8 mouse cellular contexts compared by ENCODE assay signal in the genomic region with DNA sequence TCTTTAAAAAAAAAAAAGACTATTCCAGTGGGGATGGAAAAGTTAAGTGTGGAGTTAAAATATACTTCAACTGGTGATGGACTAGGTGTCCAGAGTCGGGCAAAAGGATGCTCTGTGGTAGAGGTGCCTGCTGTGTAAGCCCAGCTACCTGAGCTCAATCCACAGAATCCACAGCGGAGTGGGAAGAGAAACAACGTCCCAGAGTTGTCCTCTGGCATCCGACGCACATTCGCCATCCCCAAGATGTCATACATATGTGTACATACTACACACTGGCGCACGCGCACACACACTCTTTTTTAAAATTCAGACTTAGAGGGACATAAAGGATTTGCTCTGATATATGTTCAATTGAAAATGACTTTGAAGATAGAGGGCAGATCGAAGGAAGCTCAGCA. TPM values are rescaled to one million over a fixed set of nuclear protein-coding genes. Genes with fewer than 3 reads are reported as not detected.
DNase-seq lines count a peak whose midpoint lies in the region; ATAC-seq and TF ChIP-seq lines count a peak whose summit lies in the region.

No protein-coding gene starts in this region.

- DNase-seq in kidney, adult 9 months, result no peak
- no peak for DNase-seq in frontal cortex, adult 2 months (ENCODE audit: extremely low spot score in 1 of 2, low spot score in 1 of 2)
- no peak for DNase-seq in thymus, postnatal 25 days
- no peak for DNase-seq in layer of hippocampus, adult 9-11 months

- no peaks in the 10 kb centered on the region for H3K36me3 ChIP-seq in kidney, embryonic 16.5 days (ENCODE audit: insufficient read depth, low read length)
- no peaks in the 10 kb centered on the region for H3K36me3 ChIP-seq in intestine, embryonic 15.5 days
- H3K36me3 ChIP-seq in myocyte (ENCODE audit: control insufficient read depth, insufficient read depth), result peaks cover 6% of the 10 kb centered on the region

- no peak for TF ChIP-seq POLR2A in myocyte (IDR thresholded peaks at IDR 0.05; ENCODE audit: insufficient read length, low read depth)

- no peaks in the 10 kb centered on the region for H3K9me3 ChIP-seq in kidney, embryonic 16.5 days (ENCODE audit: low read length)
- no peaks in the 10 kb centered on the region for H3K9me3 ChIP-seq in intestine, embryonic 15.5 days

- H3K27ac ChIP-seq in kidney, embryonic 16.5 days (ENCODE audit: low read length), result no peak overlapping the region
- H3K27ac ChIP-seq in brown adipose tissue, adult 24 weeks (replicated peaks; ENCODE audit: low read depth, low read length), result no peak overlapping the region
- no peak overlapping the region for H3K27ac ChIP-seq in intestine, embryonic 15.5 days

- H3K4me3 ChIP-seq in kidney, embryonic 16.5 days (ENCODE audit: low read length), result peak overlapping the region; percentile 97
- peak overlapping the region; percentile 78 for H3K4me3 ChIP-seq in brown adipose tissue, adult 24 weeks (ENCODE audit: insufficient read depth, low read depth, low read length)
- peak overlapping the region; percentile 86 for H3K4me3 ChIP-seq in intestine, embryonic 15.5 days (replicated peaks)
- peak overlapping the region; percentile 72 for H3K4me3 ChIP-seq in myocyte

- H3K9ac ChIP-seq in kidney, embryonic 16.5 days (replicated peaks; ENCODE audit: low read length), result peak overlapping the region; percentile 87
- H3K9ac ChIP-seq in intestine, embryonic 15.5 days, result peak overlapping the region; percentile 82

- H3ac ChIP-seq in myocyte (ENCODE audit: control insufficient read depth, insufficient read length), result no peak overlapping the region

- no peak for ATAC-seq in kidney, embryonic 16.5 days (ENCODE audit: low FRiP score, low TSS enrichment)
- ATAC-seq in intestine, embryonic 15.5 days, result no peak

- H3K4me1 ChIP-seq in kidney, embryonic 16.5 days (ENCODE audit: insufficient read depth, low read length), result peaks cover 35% of the 10 kb centered on the region
- H3K4me1 ChIP-seq in brown adipose tissue, adult 24 weeks (ENCODE audit: control insufficient read depth, insufficient read depth, insufficient read length, low read length), result no peaks in the 10 kb centered on the region
- peaks cover 22% of the 10 kb centered on the region; the same call in 1 of the 2 replicates for H3K4me1 ChIP-seq in intestine, embryonic 15.5 days (replicated peaks)

- peak overlapping the region; percentile 82 for H3K4me2 ChIP-seq in kidney, embryonic 16.5 days (replicated peaks; ENCODE audit: low read depth, low read length)
- H3K4me2 ChIP-seq in intestine, embryonic 15.5 days (replicated peaks), result peak overlapping the region; percentile 84
- H3K4me2 ChIP-seq in myocyte (ENCODE audit: low read depth), result peak overlapping the region; percentile 71

- 39% methylated on average over 10 of the region's 10 CpGs for WGBS in kidney, embryonic 16.5 days
- WGBS in intestine, embryonic 15.5 days, result 36% methylated on average over 10 of the region's 10 CpGs

- no peaks in the 10 kb centered on the region for H3K27me3 ChIP-seq in kidney, embryonic 16.5 days (ENCODE audit: insufficient read depth, low read length)
- H3K27me3 ChIP-seq in intestine, embryonic 15.5 days (replicated peaks), result no peaks in the 10 kb centered on the region
- H3K27me3 ChIP-seq in myocyte (ENCODE audit: control insufficient read depth, insufficient read depth, insufficient read length), result no peaks in the 10 kb centered on the region

- H3K79me2 ChIP-seq in myocyte (ENCODE audit: control insufficient read depth, insufficient read depth), result peaks cover 58% of the 10 kb centered on the region

TF ChIP-seq in myocyte, 11 proteins besides CTCF, POLR2A, EP300 and RAD21:
- TF ChIP-seq MYOD1 (IDR thresholded peaks at IDR 0.05; ENCODE audit: control insufficient read depth in 1 of 3, insufficient read length in 2 of 3, low read depth in 2 of 3), result no peak

RNA-seq across cellular contexts. Expression of a gene that starts 0.9 kb away (rescaled TPM):
- 119 and 129 TPM in 2 replicates for polyA plus RNA-seq in kidney, embryonic 16.5 days (2015; fragmentation: Nextera tagmentation; extraction: Ambion mirVana)
- 20.1 and 24.7 TPM in 2 replicates for polyA plus RNA-seq in brown adipose tissue, adult 24 weeks (2012; ENCODE audit: insufficient read depth, insufficient read length, missing spikeins)
- 86.2 and 100 TPM in 2 replicates for polyA plus RNA-seq in intestine, embryonic 15.5 days (2015; fragmentation: Nextera tagmentation; extraction: Ambion mirVana)
- polyA plus RNA-seq in myocyte (2012; fragmentation: generic; extraction: Trizol), result 63.4 TPM
- polyA plus RNA-seq in frontal cortex, adult 2 months (2012; rRNA removed), result 29.4 and 30.7 TPM in 2 replicates

RNA-seq across cellular contexts. Expression of a gene that starts 1.0 kb away (rescaled TPM):
- polyA plus RNA-seq in kidney, embryonic 16.5 days (2015; fragmentation: Nextera tagmentation; extraction: Ambion mirVana), result 14.9 and 15.3 TPM in 2 replicates
- 12.4 and 13.4 TPM in 2 replicates for polyA plus RNA-seq in brown adipose tissue, adult 24 weeks (2012; ENCODE audit: insufficient read depth, insufficient read length, missing spikeins)
- 9.2 and 9.3 TPM in 2 replicates for polyA plus RNA-seq in intestine, embryonic 15.5 days (2015; fragmentation: Nextera tagmentation; extraction: Ambion mirVana)
- polyA plus RNA-seq in myocyte (2012; fragmentation: generic; extraction: Trizol), result 6.9 TPM
- polyA plus RNA-seq in frontal cortex, adult 2 months (2012; rRNA removed), result 7.1 and 9.9 TPM in 2 replicates
